Mouse (Mus musculus) stomach, postnatal 0 days (tissue): ENCODE measurements at regions not wholly inside any gene's neighbourhood (a gene's known extent, or its start where the extent isn't known, plus 50 kb on each side); places are given as distances from the start of the nearest gene placed in this dataset.

Experiments
- CTCF ChIP-seq: IDR thresholded peaks from 2 replicates; pipeline ENCODE4 v1.5.1; 2016; ENCODE audit warnings: antibody characterized with exemption, low read depth, mild to moderate bottlenecking, moderate library complexity
- EP300 ChIP-seq: optimal IDR thresholded peaks from 2 replicates; pipeline ENCODE3; 2016; ENCODE audit warnings: antibody characterized with exemption

DNA sequence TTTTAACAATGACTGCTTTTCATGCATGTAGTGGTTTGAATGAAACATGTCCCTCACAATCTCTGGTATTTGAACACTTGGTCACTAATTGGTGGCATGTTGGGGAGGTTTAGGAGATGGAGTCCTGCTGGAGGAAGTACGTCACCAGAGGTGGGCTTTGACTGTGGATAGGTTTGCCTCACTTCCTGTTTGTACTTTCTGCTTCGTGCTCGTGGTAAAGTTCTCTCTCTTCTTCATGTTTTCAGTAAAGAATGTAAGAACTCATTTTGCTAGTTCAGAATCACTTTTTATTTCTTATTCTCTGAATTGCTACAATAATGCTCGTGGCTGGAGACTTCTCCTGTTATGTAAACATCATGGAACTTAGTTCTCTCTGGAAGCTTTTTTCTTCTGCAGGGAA is 310.5 kb upstream of the Ptger4 start:
- no peak for TF ChIP-seq CTCF
- no peak for TF ChIP-seq EP300
